In the genomic region with DNA sequence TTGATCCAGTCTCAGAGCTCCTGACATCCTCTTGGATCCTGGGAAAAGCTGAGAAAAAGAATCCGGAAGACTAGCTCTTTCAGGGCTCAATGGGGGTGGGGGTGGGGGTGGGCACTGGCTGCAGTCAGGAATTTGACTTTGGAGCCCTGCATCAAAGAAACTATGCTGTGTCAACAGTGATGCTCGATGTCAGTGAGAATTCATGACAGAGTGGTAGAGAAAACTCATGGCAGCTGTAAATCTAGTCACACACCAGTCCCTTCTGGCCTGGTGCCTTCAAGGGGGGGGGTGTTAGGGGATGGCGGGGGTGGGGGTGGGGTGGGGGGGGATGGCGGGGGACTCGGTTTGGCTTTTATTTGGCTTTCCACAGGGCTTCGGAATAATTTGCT, we compare ENCODE assay signal across 8 mouse cellular contexts.
DNase-seq lines count a peak whose midpoint lies in the region; ATAC-seq lines count a peak whose summit lies in the region.

No protein-coding gene starts in this region.

- peaks cover 5% of the 10 kb centered on the region for H3K9me3 ChIP-seq in lung, embryonic 16.5 days (ENCODE audit: control insufficient read depth, low read length)
- H3K9me3 ChIP-seq in liver, embryonic 12.5 days (replicated peaks): 0 out of 2 replicates have a peak, but pooled peaks cover 2% of the 10 kb centered on the region
- H3K9me3 ChIP-seq in stomach, embryonic 15.5 days: no peaks in the 10 kb centered on the region

- H3K36me3 ChIP-seq in lung, embryonic 16.5 days (ENCODE audit: control insufficient read depth, insufficient read depth, low read length): no peaks in the 10 kb centered on the region
- H3K36me3 ChIP-seq in liver, embryonic 12.5 days: no peaks in the 10 kb centered on the region
- H3K36me3 ChIP-seq in stomach, embryonic 15.5 days: no peaks in the 10 kb centered on the region

- H3K9ac ChIP-seq in lung, embryonic 16.5 days (ENCODE audit: low read length): no peak overlapping the region
- no peak overlapping the region for H3K9ac ChIP-seq in liver, embryonic 12.5 days
- H3K9ac ChIP-seq in stomach, embryonic 15.5 days: no peak overlapping the region

- H3K4me3 ChIP-seq in lung, embryonic 16.5 days (ENCODE audit: low read length): no peak overlapping the region
- H3K4me3 ChIP-seq in liver, embryonic 12.5 days: no peak overlapping the region
- no peak overlapping the region for H3K4me3 ChIP-seq in stomach, embryonic 15.5 days (replicated peaks)

- peak overlapping the region; percentile 31; the same call in 1 of the 2 replicates for H3K4me2 ChIP-seq in lung, embryonic 16.5 days (ENCODE audit: low read depth, low read length)
- H3K4me2 ChIP-seq in liver, embryonic 12.5 days: peak overlapping the region; percentile 22; the same call in 1 of the 2 replicates
- peak overlapping the region; percentile 29; the same call in 1 of the 2 replicates for H3K4me2 ChIP-seq in stomach, embryonic 15.5 days

- no peak overlapping the region for H3K27ac ChIP-seq in lung, embryonic 16.5 days (ENCODE audit: low read length)
- peak overlapping the region; percentile 64 for H3K27ac ChIP-seq in liver, embryonic 12.5 days
- H3K27ac ChIP-seq in stomach, embryonic 15.5 days: no peak overlapping the region

- WGBS in lung, embryonic 16.5 days: 3% methylated on average over 6 of the region's 6 CpGs
- 18% methylated on average over 6 of the region's 6 CpGs for whole genome bisulfite sequencing in liver, embryonic 12.5 days (ENCODE audit: insufficient replicate concordance)
- 5% methylated on average over 6 of the region's 6 CpGs for WGBS in stomach, embryonic 15.5 days

- H3K27me3 ChIP-seq in lung, embryonic 16.5 days (ENCODE audit: control insufficient read depth, insufficient read depth, low read depth, low read length): no peaks in the 10 kb centered on the region
- peaks cover 17% of the 10 kb centered on the region for H3K27me3 ChIP-seq in liver, embryonic 12.5 days (replicated peaks)
- no peaks in the 10 kb centered on the region for H3K27me3 ChIP-seq in stomach, embryonic 15.5 days (replicated peaks)

- peak; percentile 38 to 48 for DNase-seq in cerebellum, postnatal 10 days
- DNase-seq in cerebellum, adult 9-10 months: no peak
- no peak for DNase-seq in lung, postnatal 14 days
- DNase-seq in ovary, postnatal 10 days (ENCODE audit: low spot score): no peak
- DNase-seq in B cell, adult 2 months: no peak

- peak; percentile 67; the same call in 1 of the 2 replicates for ATAC-seq in lung, embryonic 16.5 days (ENCODE audit: low read depth)
- ATAC-seq in liver, embryonic 12.5 days: no peak
- ATAC-seq in stomach, embryonic 15.5 days (ENCODE audit: insufficient read depth, low FRiP score, low read depth): no peak

- peaks cover 14% of the 10 kb centered on the region for H3K4me1 ChIP-seq in lung, embryonic 16.5 days (replicated peaks; ENCODE audit: control insufficient read depth, insufficient read depth, low read length)
- peaks cover 14% of the 10 kb centered on the region for H3K4me1 ChIP-seq in liver, embryonic 12.5 days
- peaks cover 8% of the 10 kb centered on the region for H3K4me1 ChIP-seq in stomach, embryonic 15.5 days

Comparison
In these comparisons a context has a peak if more than half of its experiments do, and no peak if none do; other contexts are left out.
1. DNase-seq: peak in cerebellum, postnatal 10 days (2 of 2); none in cerebellum, adult 9-10 months (single experiment), lung, postnatal 14 days (single experiment), ovary, postnatal 10 days (single experiment) and B cell, adult 2 months (0 of 2).
2. Peak in every context shown above with its lines, with median percentiles within 50 percentile points of each other: H3K4me2 ChIP-seq.